Mouse (Mus musculus) stomach, postnatal 0 days (tissue): ENCODE data around the gene Tmc7.

Experiments used
- CTCF ChIP-seq: IDR thresholded peaks from 2 replicates; pipeline ENCODE4 v1.5.1; 2016; ENCODE audit warnings: antibody characterized with exemption, low read depth, mild to moderate bottlenecking, moderate library complexity
- EP300 ChIP-seq: optimal IDR thresholded peaks from 2 replicates; pipeline ENCODE3; 2016; ENCODE audit warnings: antibody characterized with exemption

- no peak for TF ChIP-seq CTCF
- peak; percentile 92 for TF ChIP-seq EP300
These were observed 51.4 kb downstream of the Tmc7 start, which contains the start of gene Coq7 for GRCm38 (mm10) chr7:118533178-118533578.
